Mouse (Mus musculus) layer of hippocampus, adult 2 months (tissue): Measurements from ENCODE around the gene Vmn1r158. TPM values are rescaled to one million over a fixed set of nuclear protein-coding genes. Genes with fewer than 3 reads are reported as not detected.
"Not testable (repeated sequence)": the region's sequence is repeated elsewhere in the genome, so short reads cannot be mapped to it uniquely, and the experiment has no call there.

Source experiments
- DNase-seq, 2 experiments: peaks; one replicate each; pipeline ENCODE4 v3.0.0; 2022; ENCODE audit warnings: low spot score in 2 of 2
- H3K27ac ChIP-seq: fragments of 200-600 bp; 2 replicates; pipeline ENCODE4 v1.8.1; 2022
- H3K4me3 ChIP-seq: fragments of 200-600 bp; 2 replicates; pipeline ENCODE4 v1.8.1; 2022; ENCODE audit warnings: mild to moderate bottlenecking
- long read RNA-seq, 2 experiments: library from polyadenylated mRNA; stranded (forward); transcript quantifications; one replicate each; pipeline ENCODE4 v2.0.0; 2021; ENCODE audit warnings: borderline mapping rate in 2 of 2
- total RNA-seq, 2 experiments: library from RNA; stranded (reverse); gene quantifications; 2 replicates each; pipeline ENCODE4 v1.2.3; 2021

Vmn1r158 gene
- total RNA-seq, result not detected
- long read RNA-seq, experiment 1, result 0 reads
- long read RNA-seq, experiment 2, result 0 reads

DNA sequence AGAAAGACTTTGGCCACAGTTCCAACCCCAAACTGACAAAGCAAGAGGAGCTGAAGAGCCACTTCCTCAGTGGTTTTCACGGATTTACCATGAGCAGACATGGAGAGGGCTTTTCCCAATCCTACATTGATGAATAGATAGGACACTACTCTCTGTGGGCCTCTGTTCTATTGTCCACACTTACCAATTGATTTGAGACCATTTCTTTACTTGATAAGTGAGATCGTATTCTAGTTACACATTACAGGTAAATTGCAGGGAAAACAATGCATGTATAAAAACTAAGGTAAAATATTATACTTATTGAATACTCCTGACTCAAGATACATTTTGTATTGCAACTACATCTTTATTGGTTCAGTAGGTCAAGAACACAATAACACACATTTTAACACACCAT, at the start of gene Vmn1r158:
Gene Vmn1r158, minus strand, starts transcription at position 101 of the 400 bp plus-strand sequence.
- H3K4me3 ChIP-seq, DNase-seq, H3K27ac ChIP-seq: not testable (repeated sequence)

DNA sequence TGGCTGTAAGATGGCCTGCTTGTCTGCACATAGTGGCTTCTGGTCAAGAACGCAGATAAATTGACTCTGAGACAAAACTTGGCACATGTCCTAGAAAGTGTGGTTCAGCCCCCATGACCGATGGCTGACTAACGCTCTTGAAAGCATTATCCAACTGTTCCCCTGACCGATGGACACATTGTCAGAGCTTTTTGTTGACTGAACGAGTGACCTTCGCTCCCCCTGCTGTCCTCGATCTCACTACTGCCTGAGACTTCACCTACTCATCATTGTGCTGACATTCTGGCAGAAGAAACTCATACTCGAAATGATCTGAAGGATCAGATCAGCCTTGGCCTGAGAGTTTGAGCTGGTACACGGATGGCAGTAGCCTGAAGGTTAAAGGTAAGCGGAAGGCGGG, 14.6 kb downstream of the Vmn1r158 start:
- DNase-seq, H3K27ac ChIP-seq, H3K4me3 ChIP-seq: not testable (repeated sequence)

DNA sequence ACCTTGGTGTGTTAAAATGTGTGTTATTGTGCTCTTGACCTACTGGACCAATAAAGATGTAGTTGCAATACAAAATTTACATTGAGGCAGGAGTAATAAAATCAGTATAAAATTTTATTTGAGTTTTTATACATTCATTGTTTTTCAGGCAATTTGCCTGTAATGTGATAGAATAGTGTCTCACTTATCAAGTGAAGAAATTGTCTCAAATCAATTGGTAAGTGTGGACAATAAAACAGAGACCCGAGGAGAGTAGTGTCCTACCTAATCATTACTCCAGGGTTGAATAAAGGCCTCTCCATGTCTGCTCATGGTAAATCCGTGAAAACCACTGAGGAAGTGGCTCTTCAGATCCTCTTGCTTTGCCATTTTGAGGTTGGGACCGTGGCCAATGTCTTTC, 29.2 kb downstream of the Vmn1r158 start, which contains the start of gene Vmn1r157:
Gene Vmn1r157, plus strand, starts transcription at position 301 of the 400 bp plus-strand sequence.
- not testable (repeated sequence) for H3K4me3 ChIP-seq, H3K27ac ChIP-seq, DNase-seq

Other genes with a start within 250 kb of the Vmn1r158 start
- gene Gm4201, start 225.4 kb downstream of the Vmn1r158 start, total RNA-seq, result not detected
- gene Gm4565, start 202.7 kb downstream of the Vmn1r158 start, total RNA-seq, result not detected
- not detected for gene Vmn1r155, start 132.8 kb downstream of the Vmn1r158 start, total RNA-seq
- not detected for gene Gm8693, start 98.5 kb downstream of the Vmn1r158 start, total RNA-seq
- gene Gm4567, start 71.1 kb downstream of the Vmn1r158 start, total RNA-seq, result not detected
- not detected for gene Vmn1r157, start 29.1 kb downstream of the Vmn1r158 start, total RNA-seq
- not detected for gene Vmn1r159, start 52.8 kb upstream of the Vmn1r158 start, total RNA-seq
- not detected for gene Vmn1r160, start 80.4 kb upstream of the Vmn1r158 start, total RNA-seq
- gene Gm4214, start 193.9 kb upstream of the Vmn1r158 start, total RNA-seq, result not detected
- gene Gm4216, start 229.1 kb upstream of the Vmn1r158 start, total RNA-seq, result not detected